Mouse (Mus musculus) left cerebral cortex, adult 11 months (tissue): ENCODE measurements around the gene Npc1l1.

Source experiments
- DNase-seq: peaks from one replicate; pipeline ENCODE4 v3.0.0; 2022; ENCODE audit warnings: low spot score

The Npc1l1 gene

GRCm38 (mm10) chr11:6207090-6207489 is 22.9 kb downstream of the Npc1l1 start:
- DNase-seq: no peak

GRCm38 (mm10) chr11:6200570-6200969 is 29.4 kb downstream of the Npc1l1 start:
- no peak for DNase-seq

- peak; percentile 91 for DNase-seq
Measured at GRCm38 (mm10) chr11:6200087-6200569, 29.8 kb downstream of the Npc1l1 start, which contains the start of gene Nudcd3. TSS of gene Nudcd3 (minus strand) at chr11:6200415.

- no peak for DNase-seq
Measured at GRCm38 (mm10) chr11:6199410-6200086, 30.4 kb downstream of the Npc1l1 start, which contains the start of gene A730071L15Rik. TSS of gene A730071L15Rik (plus strand) at chr11:6200029.

- no peak for DNase-seq
Measured at GRCm38 (mm10) chr11:6198449-6198848, 31.5 kb downstream of the Npc1l1 start.

- DNase-seq: no peak
Measured at GRCm38 (mm10) chr11:6196780-6197179, 33.2 kb downstream of the Npc1l1 start.

GRCm38 (mm10) chr11:6187878-6188277 is 42.1 kb downstream of the Npc1l1 start:
- peak; percentile 92 for DNase-seq

GRCm38 (mm10) chr11:6187399-6187798 is 42.5 kb downstream of the Npc1l1 start:
- DNase-seq: no peak

- no peak for DNase-seq
Measured at GRCm38 (mm10) chr11:6184202-6184935, 45.6 kb downstream of the Npc1l1 start.

GRCm38 (mm10) chr11:6183246-6183645 is 46.7 kb downstream of the Npc1l1 start:
- no peak for DNase-seq

- no peak for DNase-seq
Measured at GRCm38 (mm10) chr11:6180811-6181399, 49.0 kb downstream of the Npc1l1 start.

GRCm38 (mm10) chr11:6179194-6179593 is 50.7 kb downstream of the Npc1l1 start:
- no peak for DNase-seq

- DNase-seq: no peak
Measured at GRCm38 (mm10) chr11:6178673-6179166, 51.2 kb downstream of the Npc1l1 start.

GRCm38 (mm10) chr11:6177781-6178420 is 52.0 kb downstream of the Npc1l1 start:
- DNase-seq: no peak

- no peak for DNase-seq
Measured at GRCm38 (mm10) chr11:6175506-6175905, 54.4 kb downstream of the Npc1l1 start.

- DNase-seq: no peak
Measured at GRCm38 (mm10) chr11:6174719-6175118, 55.2 kb downstream of the Npc1l1 start.

- no peak for DNase-seq
Measured at GRCm38 (mm10) chr11:6169041-6169663, 60.8 kb downstream of the Npc1l1 start.

GRCm38 (mm10) chr11:6166351-6166750 is 63.6 kb downstream of the Npc1l1 start:
- no peak for DNase-seq

GRCm38 (mm10) chr11:6165391-6166081 is 64.4 kb downstream of the Npc1l1 start:
- no peak for DNase-seq

- DNase-seq: no peak
Measured at GRCm38 (mm10) chr11:6164781-6165180, 65.2 kb downstream of the Npc1l1 start.

GRCm38 (mm10) chr11:6163706-6164105 is 66.2 kb downstream of the Npc1l1 start:
- no peak for DNase-seq
